Mouse (Mus musculus) intestine, embryonic 14.5 days (tissue): ENCODE results near the gene Rnf4. TPM values are rescaled to one million over a fixed set of nuclear protein-coding genes. Genes with fewer than 3 reads are reported as not detected.

Source experiments
- ATAC-seq: fragments of 200-750 bp; cut with Nextera tagmentation; replicated peaks from 2 replicates; pipeline ENCODE4 v1.8.0; 2017; ENCODE audit warnings: low read depth, moderate number of reproducible peaks, moderate TSS enrichment, moderate library complexity; ENCODE audit not compliant: low FRiP score, low TSS enrichment
- DNase-seq: peaks from one replicate; pipeline ENCODE4 v3.0.0-alpha.2; 2018; ENCODE audit warnings: low spot score
- H3K27ac ChIP-seq: fragments of 300-500 bp; sonication (generic); 2 replicates; pipeline ENCODE4 v1.5.1; 2014; ENCODE audit warnings: low read depth, mild to moderate bottlenecking, control low read depth
- H3K27me3 ChIP-seq: fragments of 300-500 bp; sonication (generic); replicated peaks from 2 replicates; pipeline ENCODE4 v1.6.1; 2014; ENCODE audit warnings: low read length, control low read depth; ENCODE audit not compliant: control insufficient read depth, insufficient read depth
- H3K36me3 ChIP-seq: fragments of 300-500 bp; sonication (generic); 2 replicates; pipeline ENCODE4 v1.6.1; 2014; ENCODE audit warnings: low read length, control low read depth; ENCODE audit not compliant: control insufficient read depth, insufficient read depth
- H3K4me1 ChIP-seq: fragments of 300-500 bp; sonication (generic); replicated peaks from 2 replicates; pipeline ENCODE4 v1.6.1; 2014; ENCODE audit warnings: low read length, control low read depth, mixed read lengths; ENCODE audit not compliant: control insufficient read depth, insufficient read depth
- H3K4me2 ChIP-seq: fragments of 300-500 bp; sonication (generic); 2 replicates; pipeline ENCODE4 v1.6.1; 2014; ENCODE audit warnings: low read length
- H3K4me3 ChIP-seq: fragments of 300-500 bp; sonication (generic); 2 replicates; pipeline ENCODE4 v1.5.1; 2014; ENCODE audit warnings: low read depth, low read length, control low read depth, mixed read lengths
- H3K9ac ChIP-seq: fragments of 300-500 bp; sonication (generic); 2 replicates; pipeline ENCODE4 v1.6.1; 2014; ENCODE audit warnings: mild to moderate bottlenecking, low read length
- H3K9me3 ChIP-seq: fragments of 300-500 bp; sonication (generic); 2 replicates; pipeline ENCODE4 v1.6.1; 2016; ENCODE audit warnings: low read length, control low read depth; ENCODE audit not compliant: control insufficient read depth
- WGBS: fragments of 180-500 bp; shearing (Covaris S2); extraction: QIAGEN DNeasy Blood & Tissue Kit; methylation state at CpG from one replicate; pipeline ENCODE4 v1.1.7; 2014; 5-methylcytosine and 5-hydroxymethylcytosine counted together
- polyA plus RNA-seq: library from polyadenylated mRNA; unstranded; fragments of >200 nt; fragmentation: Nextera tagmentation; extraction: Ambion mirVana; gene quantifications from 2 replicates; pipeline ENCODE4 v1.2.1, GENCODE M21; 2014

The Rnf4 gene
- polyA plus RNA-seq, 1 experiment from 2014 or later = 172 TPM

GRCm38 (mm10) chr5:34381700-34382099 lies 45.6 kb downstream of the Rnf4 start:
- Histone ChIP-seq H3K9me3 (peaks cover 8% of the 10 kb centered on the region; the same call in 1 of the 2 replicates), H3K4me1 (no peaks in the 10 kb centered on the region), H3K27me3 (no peaks in the 10 kb centered on the region), H3K4me3 (no peak overlapping the region), H3K27ac (no peak overlapping the region), H3K9ac (no peak overlapping the region), H3K4me2 (no peak overlapping the region), H3K36me3 (0 out of 2 replicates have a peak, but pooled peaks cover 6% of the 10 kb centered on the region)
- 87% methylated on average over 2 of the region's 2 CpGs for WGBS
- DNase-seq (no peak), ATAC-seq (no peak)

GRCm38 (mm10) chr5:34385616-34386015 lies 49.5 kb downstream of the Rnf4 start:
- H3K4me3 ChIP-seq = no peak overlapping the region
- no peak overlapping the region for H3K9ac ChIP-seq
- no peak overlapping the region for H3K27ac ChIP-seq
- WGBS = 97% methylated on average over 5 of the region's 5 CpGs
- no peak overlapping the region for H3K4me2 ChIP-seq
- no peaks in the 10 kb centered on the region for H3K4me1 ChIP-seq
- H3K9me3 ChIP-seq = peaks cover 8% of the 10 kb centered on the region; the same call in 1 of the 2 replicates
- H3K27me3 ChIP-seq = no peaks in the 10 kb centered on the region
- DNase-seq = no peak
- 0 out of 2 replicates have a peak, but pooled peaks cover 6% of the 10 kb centered on the region for H3K36me3 ChIP-seq
- no peak for ATAC-seq

- H3K4me1 ChIP-seq = no peaks in the 10 kb centered on the region
- H3K4me3 ChIP-seq = no peak overlapping the region
- H3K9me3 ChIP-seq = peaks cover 8% of the 10 kb centered on the region; the same call in 1 of the 2 replicates
- no peak overlapping the region for H3K9ac ChIP-seq
- DNase-seq = no peak
- 94% methylated on average over 2 of the region's 2 CpGs for WGBS
- no peaks in the 10 kb centered on the region for H3K27me3 ChIP-seq
- 0 out of 2 replicates have a peak, but pooled peaks cover 6% of the 10 kb centered on the region for H3K36me3 ChIP-seq
- H3K4me2 ChIP-seq = no peak overlapping the region
- no peak for ATAC-seq
- no peak overlapping the region for H3K27ac ChIP-seq
Measured at GRCm38 (mm10) chr5:34386744-34387143, 50.7 kb downstream of the Rnf4 start.

GRCm38 (mm10) chr5:34393251-34393650 lies 57.2 kb downstream of the Rnf4 start:
- no peaks in the 10 kb centered on the region for H3K27me3 ChIP-seq
- H3K4me1 ChIP-seq = no peaks in the 10 kb centered on the region
- H3K27ac ChIP-seq = no peak overlapping the region
- no peak for ATAC-seq
- no peaks in the 10 kb centered on the region for H3K36me3 ChIP-seq
- no peaks in the 10 kb centered on the region for H3K9me3 ChIP-seq
- DNase-seq = no peak
- no peak overlapping the region for H3K4me3 ChIP-seq
- H3K4me2 ChIP-seq = no peak overlapping the region
- no peak overlapping the region for H3K9ac ChIP-seq
- 90% methylated on average over 8 of the region's 8 CpGs for WGBS

- DNase-seq = no peak
- H3K27me3 ChIP-seq = no peaks in the 10 kb centered on the region
- H3K9ac ChIP-seq = no peak overlapping the region
- H3K4me1 ChIP-seq = no peaks in the 10 kb centered on the region
- no peak overlapping the region for H3K4me3 ChIP-seq
- 86% methylated on average over 1 of the region's 1 CpGs for WGBS
- H3K9me3 ChIP-seq = no peaks in the 10 kb centered on the region
- H3K4me2 ChIP-seq = no peak overlapping the region
- no peak overlapping the region for H3K27ac ChIP-seq
- no peak for ATAC-seq
- H3K36me3 ChIP-seq = no peaks in the 10 kb centered on the region
Measured at GRCm38 (mm10) chr5:34395347-34395746, 59.3 kb downstream of the Rnf4 start.

- H3K4me2 ChIP-seq = no peak overlapping the region
- H3K36me3 ChIP-seq = no peaks in the 10 kb centered on the region
- H3K27me3 ChIP-seq = no peaks in the 10 kb centered on the region
- ATAC-seq = no peak
- no peak overlapping the region for H3K4me3 ChIP-seq
- no peaks in the 10 kb centered on the region for H3K4me1 ChIP-seq
- H3K27ac ChIP-seq = no peak overlapping the region
- WGBS = 85% methylated on average over 2 of the region's 2 CpGs
- no peaks in the 10 kb centered on the region for H3K9me3 ChIP-seq
- no peak for DNase-seq
- H3K9ac ChIP-seq = no peak overlapping the region
Measured at GRCm38 (mm10) chr5:34395850-34396540, 59.9 kb downstream of the Rnf4 start.

GRCm38 (mm10) chr5:34397866-34398265 lies 61.8 kb downstream of the Rnf4 start:
- Histone ChIP-seq H3K4me3 (no peak overlapping the region), H3K4me1 (no peaks in the 10 kb centered on the region), H3K9me3 (no peaks in the 10 kb centered on the region), H3K27me3 (no peaks in the 10 kb centered on the region), H3K36me3 (no peaks in the 10 kb centered on the region), H3K9ac (no peak overlapping the region), H3K27ac (no peak overlapping the region), H3K4me2 (no peak overlapping the region)
- DNase-seq (no peak), ATAC-seq (no peak)
- 93% methylated on average over 2 of the region's 2 CpGs for WGBS

GRCm38 (mm10) chr5:34398326-34398725 lies 62.2 kb downstream of the Rnf4 start:
- Histone ChIP-seq H3K4me3 (no peak overlapping the region), H3K27ac (no peak overlapping the region), H3K36me3 (no peaks in the 10 kb centered on the region), H3K4me2 (no peak overlapping the region), H3K9me3 (no peaks in the 10 kb centered on the region), H3K27me3 (no peaks in the 10 kb centered on the region), H3K4me1 (no peaks in the 10 kb centered on the region), H3K9ac (no peak overlapping the region)
- ATAC-seq (no peak), DNase-seq (no peak)
- 78% methylated on average over 1 of the region's 1 CpGs for WGBS
